Mouse (Mus musculus): ENCODE data around the gene Ms4a15.

DNA sequence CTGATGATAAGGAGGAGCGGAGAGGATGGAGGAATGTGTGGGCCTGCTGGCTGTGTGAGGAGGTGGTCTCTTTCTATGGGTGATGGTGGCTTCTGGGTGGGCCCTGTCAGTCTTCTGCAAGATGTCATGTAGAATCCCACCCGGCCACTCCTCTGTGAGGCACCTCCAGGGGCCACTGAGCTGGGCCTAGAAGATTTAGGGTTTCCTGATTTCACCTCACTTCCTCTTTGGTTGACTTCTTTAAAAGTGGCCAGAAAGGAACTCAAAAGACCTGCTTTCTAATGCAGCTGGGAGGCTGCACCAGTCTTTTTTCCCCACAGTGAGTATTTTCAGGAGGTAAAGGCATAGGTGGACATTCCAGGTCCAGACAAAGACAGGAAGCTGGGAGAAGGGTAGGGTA lies 62.4 kb downstream of the Ms4a15 start:
- TF ChIP-seq POLR2A (IDR thresholded peaks at IDR 0.05; ENCODE audit: low read depth, low read length) (no peak), CTCF (IDR thresholded peaks at IDR 0.05; ENCODE audit: borderline replicate concordance, insufficient read depth, low read length) (no peak)

Data from embryonic fibroblast, embryonic 13.5 days (primary cell).